Mouse (Mus musculus): ENCODE measurements around the gene Idua. TPM values are rescaled to one million over a fixed set of nuclear protein-coding genes. Genes with fewer than 3 reads are reported as not detected.

Idua gene
- total and polyA plus RNA-seq, 2 experiments = 2.6 to 7.3 TPM

DNA sequence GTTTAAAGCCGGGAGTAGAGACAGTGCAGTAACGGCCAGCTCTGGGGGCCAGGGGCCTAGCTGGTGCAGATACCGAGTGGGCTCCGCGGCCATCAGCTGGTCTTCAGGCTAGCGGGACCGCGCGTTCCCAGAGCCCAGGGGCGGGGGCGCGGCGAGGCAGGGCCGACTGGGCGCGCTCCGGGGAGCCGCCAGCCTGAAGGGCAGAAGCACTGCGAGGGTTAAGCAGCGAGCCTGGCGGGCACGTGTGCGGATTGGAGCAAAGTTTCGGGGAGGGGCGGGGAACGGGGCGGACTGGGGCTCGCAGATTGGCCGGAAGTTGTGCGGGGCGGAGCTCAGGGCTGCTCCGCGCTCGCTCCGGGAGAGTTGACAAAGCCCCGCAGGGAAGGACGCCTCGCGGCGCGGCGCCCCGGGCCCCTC is 33.7 kb downstream of the Idua start:
- peaks cover 19% of the 10 kb centered on the region for H3K4me1 ChIP-seq (ENCODE audit: control insufficient read depth, insufficient read depth, low read length)
- DNase-seq (ENCODE audit: extremely low read depth, low read depth, low spot score) = peak; percentile 80
- peaks cover 6% of the 10 kb centered on the region; the same call in 1 of the 2 replicates for H3K79me2 ChIP-seq (ENCODE audit: control insufficient read depth, insufficient read depth, low read length)
- H3K27ac ChIP-seq (replicated peaks; ENCODE audit: insufficient read depth, low read depth, low read length) = no peak overlapping the region
- WGBS = under 1% methylated on average over 39 of the region's 43 CpGs
- TF ChIP-seq POLR2A (IDR thresholded peaks at IDR 0.05; ENCODE audit: extremely low read depth, insufficient read depth, low read length) = peak; percentile 46; the same call in 1 of the 2 replicates
- no peak for TF ChIP-seq CTCF (IDR thresholded peaks at IDR 0.05; ENCODE audit: low read depth, low read length)
- H3K4me3 ChIP-seq (ENCODE audit: insufficient read depth, low read depth, low read length) = peak overlapping the region; percentile 92
- no peaks in the 10 kb centered on the region for H3K36me3 ChIP-seq (ENCODE audit: control insufficient read depth, insufficient read depth, low read length)
- H3K9ac ChIP-seq (ENCODE audit: low read depth, low read length) = peak overlapping the region; percentile 96
- H3K27me3 ChIP-seq (ENCODE audit: control insufficient read depth, insufficient read depth, low read length) = no peaks in the 10 kb centered on the region

- Histone ChIP-seq H3K27ac (replicated peaks; ENCODE audit: insufficient read depth, low read depth, low read length) (peak overlapping the region; percentile 68), H3K4me1 (ENCODE audit: control insufficient read depth, insufficient read depth, low read length) (peaks cover 19% of the 10 kb centered on the region), H3K36me3 (ENCODE audit: control insufficient read depth, insufficient read depth, low read length) (no peaks in the 10 kb centered on the region), H3K4me3 (ENCODE audit: insufficient read depth, low read depth, low read length) (peak overlapping the region; percentile 92), H3K27me3 (ENCODE audit: control insufficient read depth, insufficient read depth, low read length) (no peaks in the 10 kb centered on the region), H3K79me2 (ENCODE audit: control insufficient read depth, insufficient read depth, low read length) (peaks cover 9% of the 10 kb centered on the region; the same call in 1 of the 2 replicates), H3K9ac (ENCODE audit: low read depth, low read length) (peak overlapping the region; percentile 96)
- TF ChIP-seq CTCF (IDR thresholded peaks at IDR 0.05; ENCODE audit: low read depth, low read length) (no peak), POLR2A (IDR thresholded peaks at IDR 0.05; ENCODE audit: extremely low read depth, insufficient read depth, low read length) (0 out of 2 replicates have a peak, but pooled peaks have one; percentile 31)
- under 1% methylated on average over 97 of the region's 99 CpGs for WGBS
- peak; percentile 69 for DNase-seq (ENCODE audit: extremely low read depth, low read depth, low spot score)
Measured at GRCm38 (mm10) chr5:108694352-108695261, 34.5 kb downstream of the Idua start.

DNA sequence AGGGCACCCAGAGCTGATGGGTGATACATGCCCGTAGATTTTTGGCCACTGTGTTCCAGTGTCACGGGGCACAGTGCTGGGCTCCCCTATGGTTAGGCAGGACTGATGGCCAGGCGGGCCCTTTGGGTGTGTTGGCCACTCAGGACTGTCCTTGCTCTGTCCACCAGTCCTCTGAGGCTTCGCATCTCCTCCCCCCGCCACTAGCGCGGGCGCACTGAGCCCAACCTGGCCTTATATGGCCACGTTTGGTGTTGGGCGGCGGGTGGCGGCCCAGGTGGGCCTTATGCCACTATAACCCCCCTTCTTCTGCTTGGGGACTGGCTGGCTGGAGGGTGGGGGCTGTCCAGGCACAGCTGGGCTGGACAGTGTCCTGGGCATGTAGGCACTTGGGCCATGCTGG is 35.7 kb downstream of the Idua start:
- Histone ChIP-seq H3K4me3 (ENCODE audit: insufficient read depth, low read depth, low read length) (no peak overlapping the region), H3K27me3 (ENCODE audit: control insufficient read depth, insufficient read depth, low read length) (no peaks in the 10 kb centered on the region), H3K9ac (ENCODE audit: low read depth, low read length) (no peak overlapping the region), H3K4me1 (ENCODE audit: control insufficient read depth, insufficient read depth, low read length) (peaks cover 19% of the 10 kb centered on the region), H3K79me2 (ENCODE audit: control insufficient read depth, insufficient read depth, low read length) (peaks cover 9% of the 10 kb centered on the region; the same call in 1 of the 2 replicates), H3K36me3 (ENCODE audit: control insufficient read depth, insufficient read depth, low read length) (no peaks in the 10 kb centered on the region), H3K27ac (replicated peaks; ENCODE audit: insufficient read depth, low read depth, low read length) (no peak overlapping the region)
- TF ChIP-seq CTCF (IDR thresholded peaks at IDR 0.05; ENCODE audit: low read depth, low read length) (no peak), POLR2A (IDR thresholded peaks at IDR 0.05; ENCODE audit: extremely low read depth, insufficient read depth, low read length) (no peak)
- 98% methylated on average over 12 of the region's 12 CpGs for WGBS
- no peak for DNase-seq (ENCODE audit: extremely low read depth, low read depth, low spot score)

DNA sequence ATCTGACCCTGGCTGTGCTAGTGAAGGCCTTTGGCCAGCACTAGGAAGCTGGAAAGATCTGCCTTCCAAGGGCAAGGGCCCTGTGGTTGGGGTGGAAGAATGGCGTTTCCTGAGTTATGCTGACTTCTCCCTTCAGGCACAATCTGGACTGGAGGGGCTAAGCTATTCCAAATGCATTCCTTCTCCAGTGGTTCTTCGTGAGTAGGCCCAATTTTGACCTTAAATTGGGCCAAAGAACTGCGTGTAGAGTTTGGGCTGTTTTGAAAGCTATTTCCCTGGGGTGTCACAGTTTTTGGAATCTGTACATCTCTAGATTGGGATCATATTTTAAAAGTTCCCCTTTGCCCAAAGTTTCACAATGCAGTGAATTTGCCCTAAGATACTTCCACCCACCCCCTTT is 36.4 kb downstream of the Idua start:
- 78% methylated on average over 3 of the region's 3 CpGs for WGBS
- H3K4me1 ChIP-seq (ENCODE audit: control insufficient read depth, insufficient read depth, low read length) = peaks cover 19% of the 10 kb centered on the region

DNA sequence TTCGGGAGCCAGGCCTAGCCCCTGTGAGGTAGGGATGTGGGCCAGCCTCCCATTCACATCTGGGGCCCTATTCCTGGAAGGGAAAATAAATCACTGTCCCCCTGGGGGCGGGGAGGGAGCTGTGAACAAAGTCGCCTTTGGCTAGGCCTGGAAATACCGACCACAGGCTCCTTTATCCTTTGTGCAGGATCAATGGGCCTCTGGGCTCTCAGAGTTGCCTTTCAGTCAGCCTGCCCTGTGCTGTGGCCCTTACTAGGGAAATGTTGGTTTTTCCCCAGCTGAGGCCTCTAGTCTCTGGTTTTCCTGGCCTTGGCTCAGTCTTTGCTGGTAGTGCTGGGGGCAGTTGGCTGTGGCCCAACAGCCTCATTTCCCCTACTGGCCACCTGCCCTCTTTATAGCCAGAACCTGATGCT is 37.2 kb downstream of the Idua start:
- Histone ChIP-seq H3K9ac (ENCODE audit: low read depth, low read length) (no peak overlapping the region), H3K79me2 (ENCODE audit: control insufficient read depth, insufficient read depth, low read length) (peaks cover 9% of the 10 kb centered on the region; the same call in 1 of the 2 replicates), H3K27me3 (ENCODE audit: control insufficient read depth, insufficient read depth, low read length) (no peaks in the 10 kb centered on the region), H3K4me3 (ENCODE audit: insufficient read depth, low read depth, low read length) (no peak overlapping the region), H3K4me1 (ENCODE audit: control insufficient read depth, insufficient read depth, low read length) (peaks cover 16% of the 10 kb centered on the region), H3K27ac (replicated peaks; ENCODE audit: insufficient read depth, low read depth, low read length) (no peak overlapping the region), H3K36me3 (ENCODE audit: control insufficient read depth, insufficient read depth, low read length) (no peaks in the 10 kb centered on the region)
- WGBS = 84% methylated on average over 4 of the region's 4 CpGs
- no peak for DNase-seq (ENCODE audit: extremely low read depth, low read depth, low spot score)
- TF ChIP-seq POLR2A (IDR thresholded peaks at IDR 0.05; ENCODE audit: extremely low read depth, insufficient read depth, low read length) = no peak
- TF ChIP-seq CTCF (IDR thresholded peaks at IDR 0.05; ENCODE audit: low read depth, low read length) = no peak

More for the DNA sequence above, 36.4 kb downstream of the Idua start:
- Histone ChIP-seq H3K79me2 (ENCODE audit: control insufficient read depth, insufficient read depth, low read length) (peaks cover 9% of the 10 kb centered on the region; the same call in 1 of the 2 replicates), H3K27ac (replicated peaks; ENCODE audit: insufficient read depth, low read depth, low read length) (no peak overlapping the region), H3K4me3 (ENCODE audit: insufficient read depth, low read depth, low read length) (no peak overlapping the region), H3K9ac (ENCODE audit: low read depth, low read length) (no peak overlapping the region), H3K27me3 (ENCODE audit: control insufficient read depth, insufficient read depth, low read length) (no peaks in the 10 kb centered on the region), H3K36me3 (ENCODE audit: control insufficient read depth, insufficient read depth, low read length) (no peaks in the 10 kb centered on the region)
- no peak for DNase-seq (ENCODE audit: extremely low read depth, low read depth, low spot score)
- TF ChIP-seq CTCF (IDR thresholded peaks at IDR 0.05; ENCODE audit: low read depth, low read length) (no peak), POLR2A (IDR thresholded peaks at IDR 0.05; ENCODE audit: extremely low read depth, insufficient read depth, low read length) (no peak)
